Mouse (Mus musculus) urinary bladder, adult 2 months (tissue): ENCODE measurements around the gene Actn3. TPM values are rescaled to one million over a fixed set of nuclear protein-coding genes. Genes with fewer than 3 reads are reported as not detected.
"Not testable (repeated sequence)": the region's sequence is repeated elsewhere in the genome, so short reads cannot be mapped to it uniquely, and the experiment has no call there.

Source experiments
- DNase-seq: peaks from one replicate; pipeline ENCODE4 v3.0.0; 2022; ENCODE audit warnings: low spot score
- polyA plus RNA-seq: library from polyadenylated mRNA; depleted of rRNA; stranded (reverse); fragments of >200 nt; gene quantifications from 2 replicates; pipeline ENCODE4 v1.2.3, GENCODE M21; 2012

The Actn3 gene
- polyA plus RNA-seq, 1 experiment: 1.3 TPM

- no peak for DNase-seq
Observed at GRCm38 (mm10) chr19:4859081-4859480, 18.6 kb downstream of the Actn3 start.

DNA sequence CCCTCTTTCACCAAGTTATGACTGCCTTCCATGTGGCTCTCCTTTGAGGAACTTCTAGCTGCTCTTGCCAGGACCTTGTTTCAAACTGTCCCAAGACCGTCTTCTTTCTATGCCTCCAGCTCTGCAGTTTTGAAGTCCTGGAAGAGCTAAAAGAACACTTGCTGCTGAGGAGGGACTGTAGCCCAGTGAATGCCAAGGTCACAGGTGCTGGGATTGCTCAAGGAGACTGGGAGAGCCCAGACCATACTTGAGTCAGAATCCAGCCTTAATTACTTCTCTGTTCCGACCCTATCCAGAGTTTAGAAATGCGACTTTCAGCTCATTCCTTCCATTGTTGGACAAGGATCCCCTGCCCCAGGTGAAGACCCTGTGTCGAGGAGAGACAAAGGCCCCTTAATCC is 21.8 kb downstream of the Actn3 start:
- no peak for DNase-seq

GRCm38 (mm10) chr19:4855470-4855820 is 22.3 kb downstream of the Actn3 start:
- no peak for DNase-seq

GRCm38 (mm10) chr19:4854552-4855469 is 22.9 kb downstream of the Actn3 start, which contains the start of gene Ctsf:
Gene Ctsf, plus strand, starts transcription at chr19:4855130.
- DNase-seq: peak; percentile 77

- DNase-seq: no peak
Observed at GRCm38 (mm10) chr19:4850281-4850680, 27.4 kb downstream of the Actn3 start.

DNA sequence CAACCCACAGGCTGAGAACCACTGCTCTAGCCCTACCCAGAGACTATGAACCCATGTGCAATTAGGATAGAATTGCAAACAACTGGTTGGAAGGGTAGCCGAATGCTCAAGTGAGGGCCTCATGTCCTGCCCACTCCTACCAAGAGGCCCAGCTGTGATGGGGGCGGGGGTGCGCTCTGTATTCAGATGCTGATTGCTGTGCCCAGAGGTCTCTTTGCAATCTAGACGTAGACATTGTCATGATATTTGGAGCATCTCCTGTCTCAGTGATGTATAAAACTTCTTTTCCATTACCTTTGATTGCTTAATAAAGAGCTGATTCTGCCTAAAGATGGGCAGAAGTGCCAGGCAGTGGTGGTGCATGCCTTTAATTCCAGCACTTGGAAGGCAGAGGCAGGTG is 27.9 kb downstream of the Actn3 start:
- DNase-seq: no peak

DNA sequence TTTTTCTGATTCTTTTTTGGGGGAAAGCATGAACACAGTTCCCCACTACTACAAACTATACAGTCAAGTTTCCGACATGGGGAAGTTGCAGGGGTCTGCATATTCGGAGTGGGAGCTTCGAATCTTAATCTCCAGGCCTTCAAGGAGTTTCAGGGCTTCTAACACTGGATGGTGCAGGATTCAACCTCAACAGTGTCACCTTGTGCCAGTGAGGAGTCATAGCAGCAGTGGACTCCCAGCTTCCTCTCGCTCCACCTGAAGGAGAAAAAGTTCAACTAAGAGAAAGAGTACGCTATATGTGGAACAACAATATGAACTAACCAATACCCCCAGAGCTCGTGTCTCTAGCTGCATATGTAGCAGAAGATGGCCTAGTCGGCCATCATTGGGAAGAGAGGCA is 30.2 kb downstream of the Actn3 start:
- no peak for DNase-seq

DNA sequence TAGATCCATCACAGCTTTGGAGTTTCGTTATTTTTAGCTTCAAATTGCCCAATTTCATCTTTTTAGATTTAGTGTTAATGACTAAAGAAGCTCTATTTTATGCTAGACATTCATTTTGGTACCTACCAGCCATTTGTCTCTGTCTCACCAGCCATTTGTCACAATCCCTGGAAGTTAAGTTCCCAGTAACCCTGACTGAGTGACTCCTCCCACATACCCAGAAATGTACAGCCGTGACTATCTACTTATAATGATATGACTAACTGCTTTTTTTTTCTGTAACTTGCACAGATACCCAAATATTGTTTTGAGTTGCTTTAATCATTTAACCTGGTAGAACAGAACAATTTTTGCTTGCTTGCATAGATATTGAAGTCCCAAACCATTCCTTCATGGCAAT is 31.9 kb downstream of the Actn3 start:
- no peak for DNase-seq

GRCm38 (mm10) chr19:4842611-4843010 is 35.1 kb downstream of the Actn3 start:
- no peak for DNase-seq

- DNase-seq: no peak
Observed at GRCm38 (mm10) chr19:4840848-4841247, 36.9 kb downstream of the Actn3 start.

GRCm38 (mm10) chr19:4839149-4839548 is 38.6 kb downstream of the Actn3 start, which contains the start of the genes Ccs and Ccdc87:
Gene Ccs, minus strand, starts transcription at chr19:4839332.
Gene Ccdc87, plus strand, starts transcription at chr19:4839366.
- peak; percentile 84 for DNase-seq

DNA sequence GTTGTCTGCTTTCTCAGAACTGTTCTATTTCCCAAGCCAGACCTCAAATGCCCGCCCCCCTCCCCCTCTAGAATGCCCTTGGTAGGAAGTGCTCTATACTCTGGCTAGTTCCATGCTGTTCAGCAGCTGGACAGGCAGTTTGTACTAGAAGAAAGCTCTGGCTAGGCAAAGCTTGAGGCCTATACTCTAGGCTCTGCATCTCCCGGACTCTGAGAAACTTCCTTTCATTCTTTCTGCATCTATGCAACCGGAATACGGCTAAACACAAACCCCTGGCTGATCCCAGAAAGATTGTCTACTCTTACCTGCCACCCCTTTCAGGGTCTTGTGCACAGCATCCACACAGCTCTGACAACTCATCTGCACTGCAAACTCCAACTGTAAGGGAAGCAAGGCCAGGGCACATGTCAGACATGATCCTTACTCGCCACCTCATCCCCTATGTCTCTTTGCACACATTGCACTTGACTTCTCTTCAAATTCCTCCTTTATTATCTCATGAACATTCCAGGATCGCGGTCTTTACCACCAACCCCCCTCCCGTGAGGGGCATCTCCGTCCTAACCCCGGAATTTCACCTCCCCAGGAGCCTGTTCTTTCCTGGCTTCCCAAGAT is 39.1 kb downstream of the Actn3 start:
- no peak for DNase-seq

DNA sequence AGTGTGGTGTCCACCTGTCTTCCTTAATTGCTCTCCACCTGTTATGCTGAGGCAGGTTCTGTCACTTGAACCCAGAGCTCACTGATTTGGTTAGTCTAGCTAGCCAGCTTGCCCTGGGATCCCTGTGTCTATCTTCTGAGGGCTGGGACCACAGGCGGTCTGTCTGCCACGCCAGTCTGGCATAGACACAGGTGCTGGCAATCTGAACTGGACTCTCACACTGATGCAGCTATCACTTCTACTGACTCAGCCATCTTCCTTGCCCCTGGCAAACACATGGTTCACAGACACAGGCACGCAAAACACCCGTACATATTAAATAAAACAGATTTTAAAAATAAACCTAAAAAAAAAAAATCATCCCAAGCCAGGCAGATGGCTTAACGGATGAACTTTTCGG is 40.7 kb downstream of the Actn3 start:
- no peak for DNase-seq

- DNase-seq: no peak
Observed at GRCm38 (mm10) chr19:4836096-4836495, 41.6 kb downstream of the Actn3 start.

- DNase-seq: no peak
Observed at GRCm38 (mm10) chr19:4833977-4834376, 43.7 kb downstream of the Actn3 start.

GRCm38 (mm10) chr19:4829156-4829555 is 48.6 kb downstream of the Actn3 start:
- DNase-seq: no peak

DNA sequence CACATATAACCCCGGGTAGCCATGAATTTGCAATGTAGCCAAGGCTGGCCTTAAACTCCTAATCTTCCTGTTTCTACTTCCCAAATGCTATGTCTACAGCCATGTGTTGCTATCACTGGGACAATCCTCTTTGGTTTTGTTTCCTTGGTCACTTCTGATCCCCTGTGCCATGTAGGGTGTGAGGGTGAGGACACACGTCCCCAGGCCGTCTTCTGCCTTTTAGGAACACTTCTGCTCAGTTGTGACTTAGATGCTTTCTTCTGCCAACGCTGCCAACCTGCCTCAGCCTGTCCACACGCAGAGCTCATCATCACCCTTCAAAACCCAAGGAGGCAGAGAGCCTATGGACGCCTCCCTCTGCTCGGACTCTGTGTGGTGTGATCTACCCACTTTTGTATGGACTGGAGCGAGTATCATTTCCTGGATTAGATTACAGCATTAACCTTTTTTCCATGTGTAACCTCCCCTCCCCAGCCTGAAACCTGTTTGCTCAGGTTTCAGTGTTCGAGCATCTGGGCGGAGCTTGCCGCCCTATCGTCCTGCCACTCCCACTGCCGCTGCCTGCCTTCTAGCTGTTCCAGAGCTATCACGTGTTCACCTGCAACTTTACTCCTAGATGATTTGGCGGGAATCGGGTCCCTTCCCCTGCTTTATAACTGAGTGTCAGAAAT is 49.1 kb downstream of the Actn3 start:
- DNase-seq: no peak

- peak; percentile 26 for DNase-seq
Observed at GRCm38 (mm10) chr19:4820678-4821303, 56.9 kb downstream of the Actn3 start.

DNA sequence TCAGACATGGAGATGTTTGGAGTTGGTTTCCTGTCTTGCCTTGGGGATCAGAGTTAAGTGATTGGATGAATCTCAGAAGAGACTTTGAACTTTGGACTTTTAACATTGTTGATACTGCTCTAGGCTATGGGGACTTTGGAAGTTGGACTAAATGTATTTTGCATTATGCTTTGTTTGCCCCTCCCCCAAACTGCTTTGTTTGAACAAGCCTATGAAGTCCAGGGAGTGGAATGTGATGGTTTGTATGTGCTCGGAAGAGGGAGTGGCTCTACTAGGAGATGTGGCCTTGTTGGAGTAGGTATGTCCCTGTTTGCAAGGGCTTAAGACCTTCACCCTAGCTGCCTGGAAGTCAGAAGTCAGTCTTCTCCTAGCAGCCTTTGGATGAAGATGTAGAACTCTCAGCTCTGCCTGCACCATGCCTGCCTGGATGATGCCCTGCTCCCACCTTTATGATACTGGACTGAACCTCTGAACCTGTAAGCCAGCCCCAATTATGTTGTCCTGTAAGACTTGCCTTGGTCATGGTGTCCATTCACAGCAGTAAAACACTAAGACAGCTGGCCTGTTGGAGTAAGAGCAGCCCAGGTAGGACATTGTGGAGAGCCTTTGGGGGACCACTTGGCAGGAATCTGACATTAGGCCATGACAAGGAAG is 60.4 kb downstream of the Actn3 start:
- no peak for DNase-seq

- no peak for DNase-seq
Observed at GRCm38 (mm10) chr19:4813015-4813414, 64.7 kb downstream of the Actn3 start.

- not testable (repeated sequence) for DNase-seq
Observed at GRCm38 (mm10) chr19:4812334-4812949, 65.3 kb downstream of the Actn3 start.
